Mouse (Mus musculus) stomach, postnatal 0 days (tissue): ENCODE data around the gene Zfp819.

Experiments used
- CTCF ChIP-seq: IDR thresholded peaks from 2 replicates; pipeline ENCODE4 v1.5.1; 2016; ENCODE audit warnings: antibody characterized with exemption, low read depth, mild to moderate bottlenecking, moderate library complexity
- EP300 ChIP-seq: optimal IDR thresholded peaks from 2 replicates; pipeline ENCODE3; 2016; ENCODE audit warnings: antibody characterized with exemption

GRCm38 (mm10) chr7:43601884-43602283 lies 5.1 kb upstream of the Zfp819 start:
- TF ChIP-seq CTCF (no peak), EP300 (no peak)
